Mouse (Mus musculus) mouse trophoblast stem cell (cell line): ENCODE data around the gene Tnf.

Experiments used
- in situ Hi-C, 2 experiments: fragments of 300-500 bp; cut with MseI, MboI; formaldehyde crosslinking; loops; 2 replicates in 1 of 2; 3 replicates in 1 of 2; pipeline ENCODE4 v1.15.1; 2025

Gene Tnf

DNA sequence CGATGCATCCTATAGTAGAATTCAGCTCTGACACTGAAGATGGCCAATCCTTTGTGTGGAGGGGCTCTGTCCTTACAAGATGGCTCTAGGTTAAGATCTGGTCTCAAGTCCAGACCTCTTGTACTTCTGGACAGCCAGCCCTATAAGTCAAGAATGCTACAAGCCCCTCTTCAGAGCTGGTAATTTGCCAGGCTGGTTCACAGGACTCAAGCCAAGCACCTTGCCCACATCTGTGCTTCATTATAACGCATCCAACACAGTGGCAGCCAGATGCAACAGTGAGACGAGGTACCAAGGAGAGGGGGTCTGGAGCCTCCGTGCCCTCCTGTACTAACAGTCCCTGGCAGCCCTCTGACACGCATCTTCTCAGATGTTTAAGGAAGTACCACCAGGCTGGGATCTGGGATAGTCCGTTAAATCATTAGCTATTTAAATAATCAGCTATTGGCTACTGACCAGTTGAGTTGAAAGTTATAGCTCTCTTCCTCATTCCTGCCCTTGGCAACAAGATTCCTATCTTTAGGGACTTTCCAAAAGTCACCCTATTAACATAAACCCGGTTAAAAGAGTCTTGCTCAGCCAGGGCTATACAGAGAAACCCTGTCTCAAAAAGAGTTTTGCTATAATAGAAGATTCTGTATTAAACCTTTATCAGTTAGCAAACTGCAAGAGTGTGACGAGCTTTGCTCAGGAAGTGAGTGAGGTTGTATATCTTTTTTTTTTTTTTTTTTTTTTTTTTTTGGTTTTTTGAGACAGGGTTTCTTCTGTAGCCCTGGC, 27.4 kb downstream of the Tnf start:
- in situ Hi-C loops = loop anchor here in 1 of 2 experiments (5.0 kb wide), 1 partner anchor 58 kb away; the partner anchor contains the start of gene Atp6v1g2

- in situ Hi-C loops = loop anchor here in 1 of 2 experiments (5.0 kb wide), 1 partner anchor 59 kb away; the partner anchor contains the start of gene Atp6v1g2
Measured at GRCm38 (mm10) chr17:35173329-35173728, 28.5 kb downstream of the Tnf start.

- in situ Hi-C loops = loop anchor here in 1 of 2 experiments (5.0 kb wide), 1 partner anchor 60 kb away; the partner anchor contains the start of gene Atp6v1g2
Measured at GRCm38 (mm10) chr17:35172445-35173234, 29.2 kb downstream of the Tnf start.

DNA sequence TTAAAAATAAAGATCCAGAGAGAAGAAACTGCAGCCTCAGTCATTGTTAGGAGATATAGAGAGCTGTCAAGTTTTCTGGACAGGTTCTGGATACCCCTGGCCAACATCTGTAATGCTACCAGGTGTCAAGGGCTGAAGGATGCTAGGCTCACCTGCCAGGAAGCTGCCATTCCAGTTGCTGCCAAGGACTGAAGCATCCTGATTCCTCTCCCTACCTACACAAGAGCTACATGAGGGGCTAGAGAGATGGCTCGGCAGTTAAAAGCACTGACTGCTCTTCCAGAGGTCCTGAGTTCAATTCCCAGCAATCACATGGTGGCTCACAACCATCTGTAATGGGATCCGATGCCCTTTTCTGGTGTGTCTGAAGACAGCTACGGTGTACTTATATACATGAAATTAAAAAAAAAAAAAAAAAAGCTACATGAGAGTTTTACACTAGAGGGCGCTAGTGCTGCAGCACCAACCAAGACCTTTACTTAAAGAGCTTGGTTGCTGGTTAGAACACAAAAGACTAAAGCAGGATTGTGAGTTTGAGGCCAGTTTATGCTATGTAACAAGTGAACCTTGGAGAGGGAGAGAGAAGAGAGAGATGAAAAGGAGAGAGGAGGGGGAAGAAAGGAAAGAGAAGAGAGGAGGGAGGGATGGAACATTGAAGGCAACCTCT, 33.1 kb downstream of the Tnf start:
- in situ Hi-C loops = no loop called here

DNA sequence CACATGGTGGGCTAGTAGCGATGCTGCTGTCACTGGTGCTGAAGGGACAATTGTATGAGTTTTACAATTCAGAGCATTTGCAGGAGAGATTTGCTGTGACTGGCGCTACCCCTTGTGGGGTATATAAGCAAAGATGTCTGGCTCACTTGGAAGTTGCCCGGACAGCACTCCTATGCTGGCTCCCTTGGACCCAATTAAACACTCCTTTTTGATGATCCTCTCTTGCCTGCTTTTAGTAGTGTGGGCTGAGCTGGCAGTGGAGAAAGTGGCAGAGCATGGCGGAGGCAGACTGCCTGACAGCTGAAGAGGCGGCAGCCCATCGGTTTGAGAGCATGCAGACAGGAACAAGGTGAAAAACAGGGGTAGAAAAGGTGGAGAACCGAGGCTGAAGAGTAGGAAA, 34.0 kb downstream of the Tnf start:
- in situ Hi-C loops = no loop called here

DNA sequence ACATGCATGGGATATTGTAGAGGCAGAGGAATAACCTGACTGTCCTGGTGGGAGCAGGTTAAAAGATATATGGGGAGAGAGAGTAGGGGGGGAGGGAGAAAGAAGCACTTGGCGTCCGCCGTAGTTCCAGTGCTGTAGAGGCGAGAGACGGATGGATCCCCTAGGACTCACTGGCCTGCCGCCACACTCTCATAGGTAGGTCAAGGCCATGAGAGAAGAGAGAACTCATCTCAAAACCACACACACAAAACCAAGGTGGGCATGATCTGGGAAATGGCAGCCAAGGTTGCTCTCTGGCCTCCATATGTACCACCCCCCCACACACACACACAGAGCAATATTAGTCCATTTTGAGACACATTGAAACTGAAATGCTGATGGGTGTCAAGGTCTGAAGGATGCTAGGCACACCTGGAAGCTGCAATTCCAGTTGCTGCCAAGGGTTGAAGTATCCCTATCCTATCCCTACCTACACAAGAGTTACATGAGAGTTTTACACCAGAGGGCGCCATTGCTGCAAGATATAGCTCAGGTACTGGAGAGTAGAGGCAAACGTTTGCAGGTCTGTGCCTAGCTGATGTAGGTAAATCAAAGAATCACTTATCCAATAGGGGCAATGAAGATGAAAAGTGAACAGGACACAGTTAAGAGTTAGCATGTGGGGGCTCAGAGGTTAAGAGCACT, 35.3 kb downstream of the Tnf start:
- in situ Hi-C loops = no loop called here

- in situ Hi-C loops = no loop called here
Measured at GRCm38 (mm10) chr17:35165451-35166155, 36.2 kb downstream of the Tnf start.

DNA sequence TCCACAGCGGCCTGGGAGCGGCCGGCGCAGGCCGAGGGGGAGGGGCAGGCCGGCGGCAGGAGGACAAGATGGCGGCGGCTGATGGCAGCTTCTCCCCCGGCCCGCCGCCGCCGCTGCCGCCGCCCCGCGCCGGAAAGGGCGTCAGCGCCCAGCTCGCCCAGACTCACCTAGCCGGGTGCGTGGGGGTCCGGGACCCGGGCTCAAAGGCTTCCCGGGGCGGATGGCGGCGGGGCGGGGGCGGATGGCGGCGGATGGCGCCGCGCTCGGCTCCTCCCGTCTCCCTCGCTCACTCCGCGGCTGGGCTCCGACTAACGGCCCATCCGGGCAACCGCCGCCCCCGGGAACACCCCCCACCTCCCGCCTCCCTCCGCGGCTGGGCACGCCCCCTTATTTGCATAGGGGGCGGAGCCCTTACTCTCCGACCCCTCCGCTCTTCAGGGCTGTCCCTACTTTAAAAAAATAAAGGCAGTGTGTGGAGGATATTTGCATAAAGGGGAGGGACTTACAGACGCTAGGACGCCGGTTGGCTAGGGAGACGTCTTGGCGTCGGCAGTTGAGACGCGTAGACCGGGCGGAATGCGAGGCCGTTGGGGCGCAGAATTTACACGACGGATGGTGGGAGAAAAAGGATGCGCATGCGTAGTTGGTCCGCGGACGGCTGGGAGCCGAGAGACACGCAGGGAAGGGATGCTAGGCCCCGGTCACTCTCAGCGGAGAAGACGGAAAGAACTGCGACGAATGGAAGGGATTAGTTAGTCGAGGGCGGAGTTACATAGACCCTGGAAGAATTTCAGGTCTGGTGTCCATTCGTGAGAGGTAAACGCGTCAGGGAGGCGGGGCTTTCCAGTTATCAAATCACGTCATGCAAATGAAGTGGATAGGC, 37.0 kb downstream of the Tnf start, which contains the start of gene Prrc2a:
TSS of gene Prrc2a (minus strand) at position 330 of the 883 bp plus-strand sequence.
- in situ Hi-C loops = no loop called here

- in situ Hi-C loops = no loop called here
Measured at GRCm38 (mm10) chr17:35164218-35164567, 37.6 kb downstream of the Tnf start.

GRCm38 (mm10) chr17:35163326-35164081, 38.3 kb downstream of the Tnf start:
- in situ Hi-C loops = no loop called here

- in situ Hi-C loops = no loop called here
Measured at GRCm38 (mm10) chr17:35162730-35163129, 39.1 kb downstream of the Tnf start.

- in situ Hi-C loops = no loop called here
Measured at GRCm38 (mm10) chr17:35162121-35162520, 39.7 kb downstream of the Tnf start.

DNA sequence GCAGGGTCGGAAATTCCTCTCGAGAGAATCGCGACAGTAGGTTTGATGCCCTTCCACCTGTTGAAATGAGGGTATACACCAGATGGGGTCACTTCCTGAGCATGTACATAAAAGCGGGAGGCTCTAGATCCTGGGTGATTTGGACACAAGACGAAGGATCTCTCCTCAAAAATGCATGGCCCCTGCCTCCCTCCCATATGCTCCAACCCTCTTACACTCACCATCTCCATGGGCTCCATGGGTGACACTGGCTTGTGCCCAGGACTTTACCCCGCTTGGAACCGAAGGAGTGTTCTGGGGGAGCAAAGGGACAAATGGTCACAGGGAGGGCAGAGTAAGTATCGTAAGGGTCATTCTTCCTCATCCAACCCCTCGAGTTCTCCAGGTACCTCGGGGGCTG, 40.4 kb downstream of the Tnf start:
- in situ Hi-C loops = no loop called here

- in situ Hi-C loops = no loop called here
Measured at GRCm38 (mm10) chr17:35159638-35160037, 42.2 kb downstream of the Tnf start.

DNA sequence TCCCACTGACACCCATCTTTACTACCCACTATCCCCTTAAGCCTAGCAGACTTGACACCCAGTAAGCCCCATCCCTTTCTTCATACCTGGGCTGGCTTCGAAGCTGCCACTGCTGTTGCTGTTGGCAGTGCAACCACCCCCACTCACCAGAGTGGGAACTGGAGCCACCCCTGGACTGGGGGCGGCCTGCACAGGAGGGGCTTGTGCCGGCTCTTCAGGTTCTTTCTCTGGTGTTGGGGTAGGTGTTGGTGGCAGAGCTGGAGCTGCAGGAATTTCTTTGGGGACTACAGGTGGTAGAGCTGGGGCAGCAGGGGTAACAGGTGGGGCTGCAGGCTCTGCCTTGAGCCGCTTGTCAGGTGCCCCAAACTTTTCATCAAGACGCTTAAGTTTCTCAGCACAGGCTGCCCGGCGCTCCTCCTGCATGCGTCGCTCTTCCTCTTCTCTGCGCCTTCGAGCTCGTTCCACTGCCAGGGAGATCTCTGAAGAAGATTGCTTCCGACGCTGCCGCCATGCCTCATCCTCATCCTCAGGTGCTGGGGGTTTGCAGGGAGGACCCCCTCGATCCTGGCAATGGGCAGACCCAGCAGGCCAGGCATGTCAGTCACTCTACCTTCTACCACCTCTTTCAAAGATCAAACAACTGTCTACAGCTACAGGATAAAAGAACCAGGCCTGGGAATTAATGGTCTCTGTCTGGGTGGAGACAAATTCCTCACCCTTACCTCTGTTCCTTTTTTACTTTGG, 42.8 kb downstream of the Tnf start:
- in situ Hi-C loops = no loop called here

DNA sequence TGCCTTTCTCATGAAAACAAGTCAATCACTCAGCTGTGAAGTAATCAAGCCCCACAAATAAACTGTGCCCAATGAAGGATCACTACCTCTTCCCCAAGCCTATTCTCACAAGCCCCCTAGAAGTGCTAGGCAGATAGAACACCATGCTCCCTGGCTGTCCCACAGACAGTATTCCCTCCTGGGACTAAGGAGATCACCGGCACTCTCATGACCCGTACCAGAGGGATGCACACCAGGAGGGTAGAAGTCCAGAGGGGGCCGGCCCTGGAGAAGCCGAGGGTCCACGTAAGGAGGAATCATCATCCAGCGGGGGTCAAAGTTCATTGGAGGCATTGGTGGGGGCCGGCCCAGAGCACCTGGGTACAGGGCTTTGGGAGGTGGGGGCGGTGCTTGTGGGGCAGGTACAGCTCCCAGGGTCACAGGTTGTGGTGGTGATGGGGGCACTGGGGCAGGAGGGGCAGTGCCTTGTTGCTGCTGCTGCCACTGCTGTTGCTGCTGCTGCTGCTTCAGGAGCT, 44.1 kb downstream of the Tnf start:
- in situ Hi-C loops = no loop called here

DNA sequence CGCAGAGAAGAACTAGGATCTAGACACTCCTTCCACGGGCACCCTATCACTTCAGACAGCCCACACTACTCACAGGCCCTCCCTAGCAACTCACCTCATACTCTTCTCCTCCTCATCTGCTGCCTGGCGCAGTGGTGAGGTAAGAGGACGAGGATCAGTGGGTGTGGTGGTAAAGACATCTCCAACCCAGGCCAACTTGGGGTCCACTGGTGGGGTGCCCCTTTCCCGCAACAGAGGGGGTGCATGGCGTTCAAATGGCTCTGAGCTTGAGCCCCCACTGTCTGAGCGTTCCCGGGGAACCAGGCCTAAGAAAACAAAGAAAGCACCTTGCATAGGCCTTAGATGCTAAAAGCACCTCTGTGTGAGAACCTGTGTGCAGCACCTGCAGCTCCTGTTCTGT, 44.6 kb downstream of the Tnf start:
- in situ Hi-C loops = no loop called here
